Mouse (Mus musculus) stomach, postnatal 0 days (tissue): ENCODE results near the gene Dbi. TPM values are rescaled to one million over a fixed set of nuclear protein-coding genes. Genes with fewer than 3 reads are reported as not detected.

Source experiments
- ATAC-seq: fragments of 200-750 bp; cut with Nextera tagmentation; 2 replicates; pipeline ENCODE4 v1.8.0; 2017; ENCODE audit not compliant: low FRiP score, low TSS enrichment
- DNase-seq: peaks from one replicate; pipeline ENCODE4 v3.0.0-alpha.2; 2016; ENCODE audit warnings: low spot score
- H3K27ac ChIP-seq: fragments of 300-500 bp; sonication (generic); replicated peaks from 2 replicates; pipeline ENCODE4 v1.5.1; 2014; ENCODE audit warnings: mild to moderate bottlenecking, control low read depth
- H3K27me3 ChIP-seq: fragments of 300-500 bp; sonication (generic); 2 replicates; pipeline ENCODE4 v1.6.1; 2014; ENCODE audit warnings: low read length; ENCODE audit not compliant: control insufficient read depth, insufficient read depth
- H3K36me3 ChIP-seq: fragments of 300-500 bp; sonication (generic); 2 replicates; pipeline ENCODE4 v1.6.1; 2014; ENCODE audit warnings: low read length, mixed read lengths; ENCODE audit not compliant: control insufficient read depth, insufficient read depth
- H3K4me1 ChIP-seq: fragments of 300-500 bp; sonication (generic); replicated peaks from 2 replicates; pipeline ENCODE4 v1.6.1; 2014; ENCODE audit warnings: antibody characterized with exemption; ENCODE audit not compliant: control insufficient read depth, insufficient read depth
- H3K4me2 ChIP-seq: fragments of 300-500 bp; sonication (generic); replicated peaks from 2 replicates; pipeline ENCODE4 v1.6.1; 2014; ENCODE audit warnings: low read depth, mild to moderate bottlenecking, control low read depth, moderate library complexity
- H3K4me3 ChIP-seq: fragments of 300-500 bp; sonication (generic); 2 replicates; pipeline ENCODE4 v1.5.1; 2014; ENCODE audit warnings: low read depth, low read length, control low read depth
- H3K9ac ChIP-seq: fragments of 300-500 bp; sonication (generic); 2 replicates; pipeline ENCODE4 v1.6.1; 2014; ENCODE audit warnings: mild to moderate bottlenecking, low read length, control low read depth, mixed read lengths
- H3K9me3 ChIP-seq: fragments of 300-500 bp; sonication (generic); 2 replicates; pipeline ENCODE4 v1.6.1; 2016; ENCODE audit warnings: low read length; ENCODE audit not compliant: control insufficient read depth
- CTCF ChIP-seq: IDR thresholded peaks from 2 replicates; pipeline ENCODE4 v1.5.1; 2016; ENCODE audit warnings: antibody characterized with exemption, low read depth, mild to moderate bottlenecking, moderate library complexity
- EP300 ChIP-seq: optimal IDR thresholded peaks from 2 replicates; pipeline ENCODE3; 2016; ENCODE audit warnings: antibody characterized with exemption
- WGBS: fragments of 180-500 bp; shearing (Covaris S2); extraction: QIAGEN DNeasy Blood & Tissue Kit; methylation state at CpG from one replicate; pipeline ENCODE4 v1.1.7; 2014; 5-methylcytosine and 5-hydroxymethylcytosine counted together
- polyA plus RNA-seq: library from polyadenylated mRNA; unstranded; fragments of >200 nt; fragmentation: Nextera tagmentation; extraction: Ambion mirVana; gene quantifications from 2 replicates; pipeline ENCODE4 v1.2.1, GENCODE M21; 2015

Dbi gene
- polyA plus RNA-seq, 1 experiment from 2014 or later = 1,741 TPM

DNA sequence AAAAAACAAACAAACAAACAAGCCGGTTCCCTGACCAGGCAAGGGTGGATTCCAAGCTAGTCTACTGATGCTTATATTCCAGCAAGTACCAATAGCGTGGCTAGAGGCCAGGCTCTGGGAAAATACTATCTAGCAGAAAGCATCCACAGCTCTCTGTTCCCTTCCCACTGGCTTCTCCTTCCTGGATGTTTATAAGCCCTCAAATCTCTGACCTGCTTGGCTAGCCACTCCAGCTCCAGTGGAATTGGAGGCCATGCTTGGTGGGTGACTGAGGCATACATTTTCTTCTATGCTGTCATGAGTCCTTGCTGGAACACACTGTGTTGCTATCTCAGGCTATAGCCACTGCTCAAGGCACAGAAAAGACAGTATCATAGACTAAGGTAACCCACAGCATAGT, 2.0 kb downstream of the Dbi start:
- ATAC-seq (no peak), DNase-seq (no peak)
- Histone ChIP-seq H3K9ac (peak overlapping the region; percentile 31), H3K9me3 (no peaks in the 10 kb centered on the region), H3K36me3 (peaks cover 17% of the 10 kb centered on the region), H3K4me1 (peaks cover 5% of the 10 kb centered on the region; the same call in 1 of the 2 replicates), H3K4me3 (no peak overlapping the region), H3K4me2 (peak overlapping the region; percentile 75), H3K27ac (no peak overlapping the region), H3K27me3 (no peaks in the 10 kb centered on the region)
- 76% methylated on average over 2 of the region's 2 CpGs for WGBS
- TF ChIP-seq CTCF = no peak
- no peak for TF ChIP-seq EP300

GRCm38 (mm10) chr1:120116106-120116505, 4.8 kb downstream of the Dbi start:
- DNase-seq (peak; percentile 80), ATAC-seq (peak; percentile 13; the same call in 1 of the 2 replicates)
- Histone ChIP-seq H3K9ac (no peak overlapping the region), H3K4me2 (no peak overlapping the region), H3K27ac (peak overlapping the region; percentile 35), H3K4me3 (no peak overlapping the region), H3K36me3 (peaks cover 21% of the 10 kb centered on the region), H3K4me1 (peaks cover 5% of the 10 kb centered on the region; the same call in 1 of the 2 replicates), H3K27me3 (no peaks in the 10 kb centered on the region), H3K9me3 (no peaks in the 10 kb centered on the region)
- TF ChIP-seq EP300 (no peak), CTCF (no peak)
- WGBS = 78% methylated on average over 11 of the region's 11 CpGs

DNA sequence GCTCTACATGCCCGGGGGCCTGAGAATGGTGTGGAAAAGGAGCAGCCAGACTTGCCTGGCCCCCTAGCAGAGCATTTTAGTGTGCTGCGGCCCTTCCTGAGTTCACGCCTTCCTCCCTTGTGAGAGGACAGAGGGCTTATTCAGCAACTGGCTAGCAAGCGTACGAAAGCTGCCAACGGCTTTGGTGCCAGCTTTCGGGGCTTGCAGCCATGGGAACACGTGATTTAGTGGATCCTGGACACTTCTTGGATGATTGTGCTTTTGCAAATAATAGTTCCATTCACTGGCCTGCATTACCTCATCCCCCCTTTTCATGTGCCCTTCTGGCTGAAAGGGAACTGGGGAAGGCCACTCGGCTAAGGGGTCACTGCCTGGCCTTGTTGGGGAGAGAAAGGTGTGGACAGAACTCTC, 5.2 kb downstream of the Dbi start:
- 71% methylated on average over 9 of the region's 9 CpGs for WGBS

GRCm38 (mm10) chr1:120112251-120113187, 8.4 kb downstream of the Dbi start:
- H3K9ac ChIP-seq = no peak overlapping the region
- peak; percentile 19; the same call in 1 of the 2 replicates for ATAC-seq
- peak overlapping the region; percentile 24; the same call in 1 of the 2 replicates for H3K27ac ChIP-seq
- no peaks in the 10 kb centered on the region for H3K27me3 ChIP-seq
- WGBS = 78% methylated on average over 12 of the region's 12 CpGs
- H3K4me2 ChIP-seq = no peak overlapping the region
- no peaks in the 10 kb centered on the region for H3K9me3 ChIP-seq
- DNase-seq = no peak
- no peak for TF ChIP-seq CTCF
- TF ChIP-seq EP300 = no peak
- peaks cover 21% of the 10 kb centered on the region for H3K36me3 ChIP-seq
- no peak overlapping the region for H3K4me3 ChIP-seq
- no peaks in the 10 kb centered on the region for H3K4me1 ChIP-seq

More for the DNA sequence above, 5.2 kb downstream of the Dbi start:
- Histone ChIP-seq H3K4me2 (no peak overlapping the region), H3K27ac (peak overlapping the region; percentile 45; the same call in 1 of the 2 replicates), H3K36me3 (peaks cover 21% of the 10 kb centered on the region), H3K9me3 (no peaks in the 10 kb centered on the region), H3K27me3 (no peaks in the 10 kb centered on the region), H3K9ac (no peak overlapping the region), H3K4me1 (peaks cover 5% of the 10 kb centered on the region; the same call in 1 of the 2 replicates), H3K4me3 (no peak overlapping the region)
- no peak; the same call in 1 of the 2 replicates for ATAC-seq
- peak; percentile 32 for DNase-seq
- TF ChIP-seq EP300 (no peak), CTCF (no peak)

DNA sequence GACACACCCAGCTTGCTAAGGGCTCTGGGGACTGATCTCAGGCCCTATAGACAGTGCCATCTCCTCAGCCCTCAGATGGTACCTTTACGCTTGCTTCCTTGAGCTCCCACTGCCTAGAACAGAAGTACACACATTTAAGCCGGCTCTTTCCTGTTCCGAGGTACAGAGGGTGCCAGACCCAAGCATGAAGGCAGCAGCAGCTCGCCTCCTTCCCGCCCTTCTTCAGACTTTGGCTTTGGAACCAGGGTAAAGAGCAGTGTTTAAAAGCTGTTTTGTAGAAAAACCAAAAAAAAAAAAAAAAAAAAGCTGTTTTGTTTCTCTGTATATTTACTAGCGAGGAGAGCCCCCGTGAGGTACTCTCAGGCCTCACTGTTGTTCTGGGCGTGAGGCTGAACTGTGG, 9.1 kb downstream of the Dbi start:
- H3K27ac ChIP-seq = peak overlapping the region; percentile 24
- no peaks in the 10 kb centered on the region for H3K4me1 ChIP-seq
- no peaks in the 10 kb centered on the region for H3K27me3 ChIP-seq
- ATAC-seq (no peak), DNase-seq (no peak)
- H3K4me2 ChIP-seq = no peak overlapping the region
- 77% methylated on average over 8 of the region's 8 CpGs for WGBS
- H3K9me3 ChIP-seq = no peaks in the 10 kb centered on the region
- peaks cover 21% of the 10 kb centered on the region for H3K36me3 ChIP-seq
- no peak overlapping the region for H3K9ac ChIP-seq
- no peak overlapping the region for H3K4me3 ChIP-seq
- TF ChIP-seq EP300 (no peak), CTCF (no peak)
